Mouse (Mus musculus) bone marrow, adult 2 months (tissue): ENCODE data around the gene Cdkl2.

Experiments used
- CTCF ChIP-seq: fragments of 200-500 bp; IDR thresholded peaks from 2 replicates; pipeline ENCODE4 v1.5.1; 2011; ENCODE audit warnings: low read length, control low read depth; ENCODE audit not compliant: control insufficient read depth, insufficient read depth
- POLR2A ChIP-seq: fragments of 200-500 bp; IDR thresholded peaks from 2 replicates; pipeline ENCODE4 v1.6.1; 2011; ENCODE audit warnings: low read depth, mild to moderate bottlenecking, control low read depth, low read length, borderline replicate concordance; ENCODE audit not compliant: control insufficient read depth

DNA sequence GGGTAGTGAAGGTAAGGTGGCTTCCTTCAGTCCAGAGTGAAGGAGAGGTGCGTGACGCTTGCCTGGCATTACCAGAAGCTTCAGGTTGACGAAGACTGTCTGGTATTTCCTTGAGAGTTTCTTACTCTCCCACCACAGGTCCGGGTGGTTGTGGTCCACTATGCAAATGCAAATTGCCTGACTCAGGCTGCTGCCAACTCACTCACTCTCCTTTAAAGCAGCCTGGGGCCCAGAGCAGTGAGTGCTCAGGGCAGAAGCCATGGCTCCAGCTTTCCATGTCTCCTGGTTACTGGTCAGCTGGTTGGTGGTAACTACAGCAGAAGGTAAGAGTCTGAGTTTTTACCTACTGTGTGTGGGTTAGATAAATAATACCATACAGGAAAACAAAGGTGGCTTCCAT, 56.4 kb downstream of the Cdkl2 start, which contains the start of gene Odaph:
- TF ChIP-seq POLR2A (no peak), CTCF (no peak)
